Mouse (Mus musculus) ovary, postnatal 36 days (tissue): ENCODE measurements around the gene Btg1-ps1.
"Not testable (repeated sequence)": the region's sequence is repeated elsewhere in the genome, so short reads cannot be mapped to it uniquely, and the experiment has no call there.

ENCODE experiments used
- DNase-seq: peaks from one replicate; pipeline ENCODE4 v3.0.0; 2022; ENCODE audit warnings: low spot score, mixed read lengths

The Btg1-ps1 gene

GRCm38 (mm10) chrX:38018597-38018996 is at the start of gene Btg1-ps1:
Gene Btg1-ps1, minus strand, starts transcription at chrX:38018815.
- DNase-seq, result not testable (repeated sequence)

- DNase-seq, result no peak
Observed at GRCm38 (mm10) chrX:38066175-38066574, 47.6 kb upstream of the Btg1-ps1 start, which contains the start of gene Rhox10. Gene Rhox10, plus strand, starts transcription at chrX:38066475.

GRCm38 (mm10) chrX:38061544-38061943 is 42.9 kb upstream of the Btg1-ps1 start:
- no peak for DNase-seq

- DNase-seq, result not testable (repeated sequence)
Observed at GRCm38 (mm10) chrX:38043014-38043413, 24.4 kb upstream of the Btg1-ps1 start, which contains the start of gene Btg1-ps2. Gene Btg1-ps2, minus strand, starts transcription at chrX:38043114.

GRCm38 (mm10) chrX:38039666-38040065 is 21.1 kb upstream of the Btg1-ps1 start:
- peak; percentile 7 for DNase-seq

- DNase-seq, result no peak
Observed at GRCm38 (mm10) chrX:38033841-38034240, 15.2 kb upstream of the Btg1-ps1 start.

GRCm38 (mm10) chrX:38008756-38009155 is 9.9 kb downstream of the Btg1-ps1 start:
- peak; percentile 19 for DNase-seq
